In genomic region chr11:82490896-82491295, GRCm38 (mm10) we compare ENCODE assay signal across 28 mouse cellular contexts.
"Had no signal": no experiment of that assay in that cellular context is flagged by ENCODE, and none has a peak within 500 bp of the region (broad histone marks: within the 10 kb centered on the region; RNA-seq: fewer than 3 reads in every experiment).

No protein-coding gene starts in this region.

- H3K27me3 ChIP-seq: embryonic facial prominence, embryonic 12.5 days; embryonic facial prominence, embryonic 13.5 days; embryonic facial prominence, embryonic 15.5 days; forebrain, embryonic 12.5 days; forebrain, embryonic 13.5 days; forebrain, embryonic 15.5 days had no signal

- H3K4me3 ChIP-seq: embryonic facial prominence, embryonic 10.5 days; embryonic facial prominence, embryonic 12.5 days; embryonic facial prominence, embryonic 13.5 days; embryonic facial prominence, embryonic 15.5 days; erythroblast, embryonic 14.5 days; forebrain, embryonic 10.5 days; forebrain, embryonic 12.5 days; forebrain, embryonic 13.5 days; forebrain, embryonic 15.5 days; gastrocnemius, adult 2 months; heart, adult 2 months had no signal

- H3K9me3 ChIP-seq: embryonic facial prominence, embryonic 10.5 days; embryonic facial prominence, embryonic 12.5 days; embryonic facial prominence, embryonic 13.5 days; embryonic facial prominence, embryonic 15.5 days; forebrain, embryonic 10.5 days; forebrain, embryonic 12.5 days; forebrain, embryonic 13.5 days; forebrain, embryonic 15.5 days had no signal

- H3K27ac ChIP-seq: embryonic facial prominence, embryonic 10.5 days; embryonic facial prominence, embryonic 12.5 days; embryonic facial prominence, embryonic 13.5 days; embryonic facial prominence, embryonic 15.5 days; forebrain, embryonic 10.5 days; forebrain, embryonic 12.5 days; forebrain, embryonic 13.5 days; forebrain, embryonic 15.5 days; gastrocnemius, adult 2 months; heart, adult 2 months had no signal

- H3K9ac ChIP-seq: embryonic facial prominence, embryonic 12.5 days; embryonic facial prominence, embryonic 13.5 days; embryonic facial prominence, embryonic 15.5 days; forebrain, embryonic 12.5 days; forebrain, embryonic 13.5 days; forebrain, embryonic 15.5 days; forebrain, postnatal 0 days had no signal

- ATAC-seq: forebrain, embryonic 13.5 days; forebrain, embryonic 14.5 days; forebrain, embryonic 15.5 days; forebrain, embryonic 16.5 days; forebrain, postnatal 0 days had no signal

- DNase-seq: cerebellum, adult 2 months; cerebellum, adult 8-10 months; cerebellum, adult 9-10 months; cerebellum, adult 9-11 months; cerebellum, postnatal 10 days; cerebellum, postnatal 14 days; cerebellum, postnatal 25 days; cerebellum, postnatal 36 days; embryo, embryonic 11 days; forebrain, postnatal 0 days; gastrocnemius, adult 2 months; gastrocnemius, postnatal 10 days; gastrocnemius, postnatal 14 days; gastrocnemius, postnatal 25 days; gastrocnemius, postnatal 36 days; heart, adult 18-20 months; heart, adult 2 months had no signal

- H3K4me2 ChIP-seq: embryonic facial prominence, embryonic 12.5 days; embryonic facial prominence, embryonic 13.5 days; embryonic facial prominence, embryonic 15.5 days; forebrain, embryonic 12.5 days; forebrain, embryonic 13.5 days; forebrain, embryonic 15.5 days had no signal

- H3K36me3 ChIP-seq: embryonic facial prominence, embryonic 10.5 days; embryonic facial prominence, embryonic 12.5 days; embryonic facial prominence, embryonic 13.5 days; embryonic facial prominence, embryonic 15.5 days; forebrain, embryonic 10.5 days; forebrain, embryonic 12.5 days; forebrain, embryonic 15.5 days had no signal
